Mouse (Mus musculus): ENCODE measurements around the gene Nlrc5. TPM values are rescaled to one million over a fixed set of nuclear protein-coding genes. Genes with fewer than 3 reads are reported as not detected.
"Not testable (repeated sequence)": the region's sequence is repeated elsewhere in the genome, so short reads cannot be mapped to it uniquely, and the experiment has no call there.

Nlrc5 gene
- polyA plus RNA-seq, 1 experiment from 2014 or later, result 0.28 TPM

DNA sequence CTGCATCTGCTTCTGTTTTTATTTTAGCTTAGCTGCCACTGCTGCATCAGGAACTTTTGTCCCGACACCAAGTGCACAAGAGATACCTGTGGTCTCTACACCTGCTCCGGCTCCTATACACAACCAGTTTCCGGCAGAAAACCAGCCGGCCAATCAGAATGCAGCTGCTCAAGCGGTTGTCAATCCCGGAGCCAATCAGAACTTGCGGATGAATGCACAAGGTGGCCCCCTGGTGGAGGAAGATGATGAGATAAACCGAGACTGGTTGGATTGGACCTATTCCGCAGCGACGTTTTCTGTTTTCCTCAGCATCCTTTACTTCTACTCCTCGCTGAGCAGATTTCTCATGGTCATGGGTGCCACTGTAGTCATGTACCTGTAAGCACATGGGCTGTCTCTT lies 42.0 kb upstream of the Nlrc5 start:
- no peak overlapping the region for H3K27ac ChIP-seq (ENCODE audit: low read length)
- no peak overlapping the region for H3K4me2 ChIP-seq (ENCODE audit: low read depth, low read length)
- H3K9me3 ChIP-seq (replicated peaks; ENCODE audit: control insufficient read depth, low read length), result no peaks in the 10 kb centered on the region
- no peak for ATAC-seq (ENCODE audit: insufficient read depth, low FRiP score)
- no peaks in the 10 kb centered on the region for H3K27me3 ChIP-seq (ENCODE audit: control insufficient read depth, insufficient read depth, low read length)
- no peak overlapping the region for H3K4me3 ChIP-seq (replicated peaks; ENCODE audit: low read length)
- peaks cover 64% of the 10 kb centered on the region for H3K36me3 ChIP-seq (ENCODE audit: control insufficient read depth, insufficient read depth, low read length)
- no peak overlapping the region for H3K9ac ChIP-seq (ENCODE audit: low read length)
- peaks cover 7% of the 10 kb centered on the region; the same call in 1 of the 2 replicates for H3K4me1 ChIP-seq (ENCODE audit: control insufficient read depth, insufficient read depth, low read length)
- WGBS, result 83% methylated on average over 12 of the region's 12 CpGs

DNA sequence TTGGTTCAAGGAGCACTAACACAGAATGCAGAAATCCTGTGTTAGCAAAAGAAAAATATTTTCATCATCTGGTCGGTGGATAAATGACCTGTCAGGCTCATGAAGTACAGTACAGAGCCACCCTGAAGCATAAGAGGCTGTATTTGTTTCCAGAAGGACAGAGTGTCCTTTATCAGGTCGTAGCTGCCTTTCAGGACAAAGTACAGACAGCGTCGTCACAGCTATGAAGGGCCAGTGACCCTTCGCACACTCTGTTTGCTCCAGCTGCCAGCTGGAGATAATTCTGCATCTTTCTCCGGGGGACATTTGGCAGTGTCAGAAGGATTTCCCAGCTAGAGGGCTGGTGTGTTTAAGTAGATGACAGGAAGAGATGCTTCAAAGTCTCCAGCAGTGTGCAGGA lies 41.5 kb upstream of the Nlrc5 start:
- H3K4me3 ChIP-seq (replicated peaks; ENCODE audit: low read length), result no peak overlapping the region
- H3K9ac ChIP-seq (ENCODE audit: low read length), result no peak overlapping the region
- no peak overlapping the region for H3K27ac ChIP-seq (ENCODE audit: low read length)
- peaks cover 64% of the 10 kb centered on the region for H3K36me3 ChIP-seq (ENCODE audit: control insufficient read depth, insufficient read depth, low read length)
- H3K4me1 ChIP-seq (ENCODE audit: control insufficient read depth, insufficient read depth, low read length), result peaks cover 7% of the 10 kb centered on the region; the same call in 1 of the 2 replicates
- no peak for ATAC-seq (ENCODE audit: insufficient read depth, low FRiP score)
- H3K27me3 ChIP-seq (ENCODE audit: control insufficient read depth, insufficient read depth, low read length), result no peaks in the 10 kb centered on the region
- no peaks in the 10 kb centered on the region for H3K9me3 ChIP-seq (replicated peaks; ENCODE audit: control insufficient read depth, low read length)
- no peak overlapping the region for H3K4me2 ChIP-seq (ENCODE audit: low read depth, low read length)
- 49% methylated on average over 6 of the region's 6 CpGs for WGBS

DNA sequence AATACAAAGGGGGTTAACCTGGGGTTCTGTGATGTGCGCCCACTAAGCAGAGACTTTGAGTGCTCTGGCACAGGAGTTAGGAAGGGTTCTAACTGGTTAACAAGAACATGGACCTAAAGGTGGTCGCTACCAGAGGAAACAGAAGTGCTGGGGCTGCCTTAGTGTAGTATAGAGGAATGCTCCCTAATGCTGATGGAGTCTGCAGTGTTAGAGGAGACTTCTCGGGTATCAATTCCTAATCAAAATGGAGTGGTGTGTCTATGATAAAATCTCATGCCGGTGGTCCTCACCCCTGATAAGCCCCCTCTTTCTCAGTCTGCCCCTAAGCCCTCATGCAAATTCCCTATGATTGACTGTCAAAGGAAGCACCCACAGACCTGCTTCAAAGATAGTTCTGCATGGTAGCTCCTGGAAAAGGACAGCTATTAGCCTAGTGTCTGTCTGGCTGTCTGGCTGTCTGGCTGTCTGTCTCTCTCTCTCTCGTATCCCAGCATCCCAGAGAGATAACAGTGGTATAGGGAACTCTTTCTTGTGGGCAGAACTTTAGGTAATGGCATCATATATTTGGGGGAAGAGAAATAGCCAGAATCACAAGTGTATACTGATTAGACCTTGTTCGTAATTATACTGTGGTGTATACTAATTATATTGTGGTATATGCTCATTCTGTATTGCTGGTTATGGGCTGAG lies 38.2 kb upstream of the Nlrc5 start:
- no peak overlapping the region for H3K27ac ChIP-seq (ENCODE audit: low read length)
- no peaks in the 10 kb centered on the region for H3K9me3 ChIP-seq (replicated peaks; ENCODE audit: control insufficient read depth, low read length)
- no peak overlapping the region for H3K9ac ChIP-seq (ENCODE audit: low read length)
- WGBS, result 85% methylated on average over 6 of the region's 6 CpGs
- no peak overlapping the region for H3K4me2 ChIP-seq (ENCODE audit: low read depth, low read length)
- H3K27me3 ChIP-seq (ENCODE audit: control insufficient read depth, insufficient read depth, low read length), result no peaks in the 10 kb centered on the region
- no peak for ATAC-seq (ENCODE audit: insufficient read depth, low FRiP score)
- peaks cover 46% of the 10 kb centered on the region for H3K36me3 ChIP-seq (ENCODE audit: control insufficient read depth, insufficient read depth, low read length)
- H3K4me3 ChIP-seq (replicated peaks; ENCODE audit: low read length), result no peak overlapping the region
- H3K4me1 ChIP-seq (ENCODE audit: control insufficient read depth, insufficient read depth, low read length), result no peaks in the 10 kb centered on the region

DNA sequence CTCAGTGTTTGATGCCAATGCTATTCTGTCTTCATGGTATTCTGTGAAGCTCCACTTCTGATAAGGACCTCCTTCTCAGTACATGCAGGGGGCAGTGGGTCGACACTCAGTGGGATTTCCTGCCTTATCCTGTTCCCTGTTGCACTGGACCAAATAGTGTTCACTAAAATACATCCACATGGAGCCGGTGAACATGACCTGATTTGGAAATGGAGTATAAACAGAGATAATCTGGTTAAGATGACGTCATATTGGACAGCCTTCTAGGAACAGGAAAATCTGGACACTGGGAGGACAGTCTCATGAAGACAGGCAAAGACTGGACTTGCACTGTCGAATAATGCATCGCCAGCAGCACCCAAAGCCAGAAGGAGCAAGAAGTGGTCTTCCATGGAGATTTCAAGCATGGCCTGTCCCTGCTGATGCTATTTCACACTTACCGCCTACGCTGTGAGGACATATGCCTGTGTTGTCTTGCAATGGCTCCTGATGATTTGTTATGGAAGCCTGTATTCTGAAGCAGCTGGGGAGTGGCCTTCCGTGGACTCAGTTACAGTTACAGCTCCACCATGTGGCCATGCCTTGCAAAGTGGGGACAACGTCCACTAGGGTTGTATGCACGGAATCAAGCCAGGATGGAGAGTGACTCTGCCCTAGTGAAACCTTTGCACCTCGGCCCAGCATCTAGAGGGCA lies 37.0 kb upstream of the Nlrc5 start:
- Histone ChIP-seq H3K27me3 (ENCODE audit: control insufficient read depth, insufficient read depth, low read length) (no peaks in the 10 kb centered on the region), H3K4me2 (ENCODE audit: low read depth, low read length) (no peak overlapping the region), H3K9me3 (replicated peaks; ENCODE audit: control insufficient read depth, low read length) (no peaks in the 10 kb centered on the region), H3K4me3 (replicated peaks; ENCODE audit: low read length) (no peak overlapping the region), H3K36me3 (ENCODE audit: control insufficient read depth, insufficient read depth, low read length) (peaks cover 35% of the 10 kb centered on the region), H3K27ac (ENCODE audit: low read length) (no peak overlapping the region), H3K9ac (ENCODE audit: low read length) (no peak overlapping the region), H3K4me1 (ENCODE audit: control insufficient read depth, insufficient read depth, low read length) (no peaks in the 10 kb centered on the region)
- no peak; the same call in 1 of the 2 replicates for ATAC-seq (ENCODE audit: insufficient read depth, low FRiP score)
- 55% methylated on average over 11 of the region's 11 CpGs for WGBS

DNA sequence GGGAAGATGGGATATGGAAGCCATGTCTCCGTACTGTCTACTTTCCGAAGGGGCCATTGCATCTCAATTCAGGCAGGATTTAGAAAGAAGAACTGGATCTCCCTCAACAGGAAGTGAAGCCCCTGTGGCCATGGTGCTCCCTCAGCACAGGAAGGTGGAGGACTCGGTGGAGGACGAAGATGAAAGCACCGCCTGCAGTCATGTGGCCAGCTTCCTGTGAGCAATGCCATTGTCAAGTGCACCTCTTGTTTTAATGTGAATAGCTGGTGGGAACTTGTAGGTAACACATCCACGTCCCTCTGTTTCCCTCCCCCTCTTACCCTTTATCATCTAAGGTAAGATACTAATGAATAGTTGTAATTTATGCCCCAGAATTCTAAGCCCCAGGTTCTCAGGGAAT lies 35.6 kb upstream of the Nlrc5 start:
- H3K4me3 ChIP-seq (replicated peaks; ENCODE audit: low read length), result no peak overlapping the region
- H3K36me3 ChIP-seq (ENCODE audit: control insufficient read depth, insufficient read depth, low read length), result peaks cover 24% of the 10 kb centered on the region
- no peaks in the 10 kb centered on the region for H3K9me3 ChIP-seq (replicated peaks; ENCODE audit: control insufficient read depth, low read length)
- WGBS, result 78% methylated on average over 6 of the region's 6 CpGs
- no peak overlapping the region for H3K9ac ChIP-seq (ENCODE audit: low read length)
- no peaks in the 10 kb centered on the region for H3K27me3 ChIP-seq (ENCODE audit: control insufficient read depth, insufficient read depth, low read length)
- no peaks in the 10 kb centered on the region for H3K4me1 ChIP-seq (ENCODE audit: control insufficient read depth, insufficient read depth, low read length)
- no peak for ATAC-seq (ENCODE audit: insufficient read depth, low FRiP score)
- no peak overlapping the region for H3K27ac ChIP-seq (ENCODE audit: low read length)
- H3K4me2 ChIP-seq (ENCODE audit: low read depth, low read length), result no peak overlapping the region

DNA sequence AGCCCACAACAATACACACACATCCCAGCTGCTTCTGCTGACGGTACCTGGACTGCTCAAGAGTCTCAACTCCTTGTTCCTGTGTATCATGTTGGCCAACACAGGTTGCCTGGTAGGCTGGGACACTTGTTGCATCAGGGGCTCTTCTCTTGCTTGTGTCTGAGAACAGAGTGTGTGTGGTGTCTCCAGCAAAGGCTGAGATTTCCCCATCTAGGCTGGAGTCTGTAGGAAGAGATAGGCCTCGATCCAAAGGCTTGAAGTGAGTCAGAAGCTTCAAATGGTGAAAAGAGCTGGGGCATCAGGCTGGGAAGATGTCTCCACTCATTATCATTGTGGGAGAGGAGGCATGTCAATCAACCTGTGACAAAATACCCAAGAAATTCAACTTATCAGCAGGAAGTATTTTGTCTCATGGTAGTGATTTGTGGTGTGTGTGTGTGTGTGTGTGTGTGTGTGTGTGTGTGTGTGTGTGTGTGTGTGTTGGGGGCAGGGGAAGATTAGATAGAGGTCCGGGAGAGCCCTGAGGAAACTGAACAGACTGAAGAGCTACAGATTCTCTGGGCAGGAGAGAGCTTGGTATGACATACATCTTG lies 34.7 kb upstream of the Nlrc5 start:
- ATAC-seq (ENCODE audit: insufficient read depth, low FRiP score), result no peak
- Histone ChIP-seq H3K4me1 (ENCODE audit: control insufficient read depth, insufficient read depth, low read length) (no peaks in the 10 kb centered on the region), H3K27ac (ENCODE audit: low read length) (no peak overlapping the region), H3K4me2 (ENCODE audit: low read depth, low read length) (no peak overlapping the region), H3K9ac (ENCODE audit: low read length) (no peak overlapping the region), H3K27me3 (ENCODE audit: control insufficient read depth, insufficient read depth, low read length) (no peaks in the 10 kb centered on the region), H3K9me3 (replicated peaks; ENCODE audit: control insufficient read depth, low read length) (no peaks in the 10 kb centered on the region), H3K36me3 (ENCODE audit: control insufficient read depth, insufficient read depth, low read length) (peaks cover 16% of the 10 kb centered on the region), H3K4me3 (replicated peaks; ENCODE audit: low read length) (no peak overlapping the region)
- 83% methylated on average over 3 of the region's 3 CpGs for WGBS

DNA sequence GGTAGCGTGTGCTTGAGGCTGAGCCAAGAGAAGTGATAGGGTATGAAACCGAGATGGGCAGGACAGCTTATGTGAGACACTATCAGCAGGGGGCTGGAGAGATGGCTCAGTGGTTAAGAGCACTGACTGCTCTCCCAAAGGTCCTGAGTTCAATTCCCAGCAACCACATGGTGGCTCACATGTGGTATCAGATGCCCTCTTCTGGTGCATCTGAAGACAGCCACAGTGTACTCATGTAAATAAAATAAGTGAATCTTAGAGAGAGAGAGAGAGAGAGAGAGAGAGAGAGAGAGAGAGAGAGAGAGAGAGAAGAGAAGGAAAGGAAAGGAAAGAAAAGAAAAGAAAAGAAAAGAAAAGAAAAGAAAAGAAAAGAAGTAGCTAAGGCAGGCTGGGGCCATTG lies 34.2 kb upstream of the Nlrc5 start:
- H3K36me3 ChIP-seq (ENCODE audit: control insufficient read depth, insufficient read depth, low read length), result peaks cover 11% of the 10 kb centered on the region
- H3K27ac ChIP-seq (ENCODE audit: low read length); H3K4me2 ChIP-seq (ENCODE audit: low read depth, low read length); H3K4me1 ChIP-seq (ENCODE audit: control insufficient read depth, insufficient read depth, low read length); H3K9me3 ChIP-seq (replicated peaks; ENCODE audit: control insufficient read depth, low read length); ATAC-seq (ENCODE audit: insufficient read depth, low FRiP score); H3K9ac ChIP-seq (ENCODE audit: low read length); H3K4me3 ChIP-seq (replicated peaks; ENCODE audit: low read length); H3K27me3 ChIP-seq (ENCODE audit: control insufficient read depth, insufficient read depth, low read length): not testable (repeated sequence)
- 85% methylated on average over 2 of the region's 2 CpGs for WGBS

DNA sequence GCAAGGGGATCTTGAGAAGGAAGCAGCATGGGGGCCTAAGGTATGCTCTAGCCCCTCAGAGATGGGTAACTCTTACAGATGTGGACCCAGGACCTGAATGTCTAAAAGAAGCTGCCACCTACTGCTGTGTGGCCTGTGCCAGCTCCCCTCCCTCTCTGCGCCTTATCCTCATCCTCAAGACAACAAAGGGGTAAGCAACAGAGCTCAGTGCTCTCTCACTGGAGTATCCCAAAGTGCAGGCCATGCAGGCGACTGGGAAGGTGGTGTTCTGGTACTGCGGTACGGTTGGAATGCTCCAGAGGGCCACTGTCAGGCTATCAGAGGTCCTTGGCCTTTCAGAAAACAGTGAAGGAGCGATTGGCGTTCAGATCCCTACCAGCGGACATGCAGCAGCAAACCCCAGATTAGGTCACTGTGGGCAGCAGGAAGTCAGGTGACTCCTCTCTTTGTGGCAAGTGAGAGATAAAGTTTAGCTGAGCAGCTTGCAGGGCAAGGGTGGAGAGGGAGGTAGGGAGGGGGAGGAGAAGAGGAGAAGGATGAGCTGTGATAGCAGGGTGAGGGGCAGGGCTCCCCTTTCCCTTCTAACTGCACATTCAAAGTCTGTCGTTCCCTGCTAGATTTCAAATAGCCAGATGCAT lies 25.6 kb upstream of the Nlrc5 start:
- no peak overlapping the region for H3K9ac ChIP-seq (ENCODE audit: low read length)
- H3K27me3 ChIP-seq (ENCODE audit: control insufficient read depth, insufficient read depth, low read length), result no peaks in the 10 kb centered on the region
- H3K4me1 ChIP-seq (ENCODE audit: control insufficient read depth, insufficient read depth, low read length), result no peaks in the 10 kb centered on the region
- 52% methylated on average over 8 of the region's 8 CpGs for WGBS
- no peak for ATAC-seq (ENCODE audit: insufficient read depth, low FRiP score)
- H3K4me2 ChIP-seq (ENCODE audit: low read depth, low read length), result no peak overlapping the region
- H3K27ac ChIP-seq (ENCODE audit: low read length), result no peak overlapping the region
- H3K4me3 ChIP-seq (replicated peaks; ENCODE audit: low read length), result no peak overlapping the region
- H3K36me3 ChIP-seq (ENCODE audit: control insufficient read depth, insufficient read depth, low read length), result no peaks in the 10 kb centered on the region
- no peaks in the 10 kb centered on the region for H3K9me3 ChIP-seq (replicated peaks; ENCODE audit: control insufficient read depth, low read length)

DNA sequence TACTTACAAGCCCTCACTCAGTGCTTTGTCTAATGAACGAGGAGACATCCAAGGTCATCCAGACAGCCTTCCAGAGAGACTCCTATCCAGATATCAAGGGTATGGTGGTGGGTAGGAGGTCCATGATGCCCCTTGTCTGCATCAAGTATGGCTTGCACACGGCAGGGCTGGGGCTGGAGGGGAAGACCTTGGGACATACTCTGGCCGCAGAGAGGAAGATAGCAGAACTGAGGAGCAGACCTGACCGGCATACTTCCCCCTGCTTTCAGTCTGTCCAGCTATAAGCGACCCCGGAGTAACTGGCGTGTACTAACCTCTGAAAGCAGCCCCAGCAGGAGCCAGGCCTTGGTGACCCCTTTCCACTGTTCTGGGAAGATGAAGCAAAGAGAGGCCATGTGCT lies 24.6 kb upstream of the Nlrc5 start:
- ATAC-seq (ENCODE audit: insufficient read depth, low FRiP score), result no peak
- Histone ChIP-seq H3K4me2 (ENCODE audit: low read depth, low read length) (no peak overlapping the region), H3K27ac (ENCODE audit: low read length) (no peak overlapping the region), H3K27me3 (ENCODE audit: control insufficient read depth, insufficient read depth, low read length) (no peaks in the 10 kb centered on the region), H3K4me1 (ENCODE audit: control insufficient read depth, insufficient read depth, low read length) (no peaks in the 10 kb centered on the region), H3K9ac (ENCODE audit: low read length) (no peak overlapping the region), H3K4me3 (replicated peaks; ENCODE audit: low read length) (no peak overlapping the region), H3K9me3 (replicated peaks; ENCODE audit: control insufficient read depth, low read length) (no peaks in the 10 kb centered on the region), H3K36me3 (ENCODE audit: control insufficient read depth, insufficient read depth, low read length) (no peaks in the 10 kb centered on the region)
- WGBS, result 86% methylated on average over 7 of the region's 7 CpGs

Measured in stomach, embryonic 16.5 days (tissue).